Mouse (Mus musculus): Measurements from ENCODE around the gene Mapk10. TPM values are rescaled to one million over a fixed set of nuclear protein-coding genes. Genes with fewer than 3 reads are reported as not detected.

Mapk10 gene
- polyA plus RNA-seq, 2 experiments = 0.48 to 0.60 TPM

DNA sequence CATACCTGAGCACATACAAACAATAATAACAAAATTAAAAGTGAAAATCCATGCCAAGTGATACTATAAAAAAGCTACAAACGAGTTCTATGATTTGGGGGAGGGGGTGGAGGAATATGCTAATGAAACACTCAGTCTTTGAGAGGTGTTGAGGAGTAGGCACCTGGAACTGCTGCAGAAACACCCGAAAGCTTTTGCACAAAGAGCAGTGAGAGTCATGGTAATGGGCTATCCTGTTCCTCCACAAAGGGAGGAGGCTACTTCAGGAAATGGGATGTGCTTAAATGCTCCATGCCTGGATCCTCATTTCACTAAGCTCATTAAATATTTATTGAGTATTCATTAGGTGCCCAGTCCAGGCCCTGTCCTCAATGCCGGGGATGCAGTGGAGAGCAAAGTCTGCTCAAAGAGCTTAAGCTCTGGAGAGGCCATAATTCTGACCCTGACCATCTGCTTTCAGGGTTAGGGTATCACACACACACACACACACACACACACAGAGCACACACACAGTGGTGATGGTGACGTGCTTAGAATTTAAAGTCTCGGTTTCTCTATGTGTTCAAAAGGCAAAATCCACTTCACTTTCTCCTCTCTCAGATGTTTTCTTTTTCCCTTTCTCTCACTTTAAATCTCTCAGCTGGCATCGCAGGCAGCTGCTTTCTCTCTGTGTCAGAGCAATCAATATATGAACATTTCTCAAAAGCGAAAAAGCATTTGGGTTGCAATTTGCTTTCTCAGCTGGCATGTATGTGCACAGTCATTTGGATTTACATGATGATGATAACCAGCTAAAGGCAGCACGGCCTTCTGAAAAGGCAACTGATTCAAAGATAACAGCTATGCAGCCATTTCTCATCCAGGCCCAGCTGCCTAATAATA is 50.6 kb downstream of the Mapk10 start:
- Histone ChIP-seq H3K27ac (replicated peaks; ENCODE audit: low read depth, low read length) (no peak overlapping the region), H3K27me3 (ENCODE audit: control insufficient read depth, insufficient read depth, low read length) (no peaks in the 10 kb centered on the region), H3K9ac (ENCODE audit: low read depth, low read length, severe bottlenecking) (no peak overlapping the region), H3K36me3 (ENCODE audit: control insufficient read depth, insufficient read depth, low read length) (no peaks in the 10 kb centered on the region), H3K9me3 (ENCODE audit: control insufficient read depth, low read length) (no peaks in the 10 kb centered on the region), H3K4me1 (ENCODE audit: control insufficient read depth, insufficient read depth, low read length) (no peaks in the 10 kb centered on the region), H3K4me3 (replicated peaks; ENCODE audit: low read length) (no peak overlapping the region), H3K4me2 (replicated peaks; ENCODE audit: low read depth, low read length, severe bottlenecking) (no peak overlapping the region)
- no peak for TF ChIP-seq POLR2A (IDR thresholded peaks at IDR 0.05; ENCODE audit: borderline replicate concordance, extremely low read depth, insufficient read depth, insufficient read length)
- no peak for DNase-seq (ENCODE audit: low spot score)
- no peak for ATAC-seq (ENCODE audit: low FRiP score, low read depth)
- 66% methylated on average over 8 of the region's 8 CpGs for WGBS

DNA sequence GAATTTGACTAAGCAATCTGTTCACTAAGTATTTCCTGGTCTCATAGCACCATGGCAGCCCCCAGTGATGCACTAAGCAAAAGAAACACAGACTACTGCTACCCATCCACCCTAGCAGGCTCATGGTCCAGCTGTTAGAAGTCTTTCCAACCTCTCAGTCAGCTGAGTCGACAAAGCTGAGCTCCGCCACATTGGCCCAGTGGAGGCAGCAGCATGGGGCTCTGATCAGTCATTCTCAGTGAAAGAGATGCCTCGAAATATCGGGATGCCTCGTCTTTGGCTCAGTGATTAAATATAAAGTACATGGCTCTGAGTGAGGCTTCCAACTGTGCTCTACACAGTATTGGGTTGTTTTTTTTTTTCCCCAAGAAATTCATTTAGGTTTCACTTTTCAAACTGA is 70.2 kb downstream of the Mapk10 start:
- Histone ChIP-seq H3K9ac (ENCODE audit: low read depth, low read length, severe bottlenecking) (no peak overlapping the region), H3K27ac (replicated peaks; ENCODE audit: low read depth, low read length) (no peak overlapping the region), H3K9me3 (ENCODE audit: control insufficient read depth, low read length) (no peaks in the 10 kb centered on the region), H3K4me2 (replicated peaks; ENCODE audit: low read depth, low read length, severe bottlenecking) (no peak overlapping the region), H3K4me3 (replicated peaks; ENCODE audit: low read length) (no peak overlapping the region), H3K27me3 (ENCODE audit: control insufficient read depth, insufficient read depth, low read length) (no peaks in the 10 kb centered on the region), H3K4me1 (ENCODE audit: control insufficient read depth, insufficient read depth, low read length) (no peaks in the 10 kb centered on the region), H3K36me3 (ENCODE audit: control insufficient read depth, insufficient read depth, low read length) (no peaks in the 10 kb centered on the region)
- WGBS = 88% methylated on average over 5 of the region's 5 CpGs
- no peak for ATAC-seq (ENCODE audit: low FRiP score, low read depth)
- no peak for TF ChIP-seq POLR2A (IDR thresholded peaks at IDR 0.05; ENCODE audit: borderline replicate concordance, extremely low read depth, insufficient read depth, insufficient read length)
- DNase-seq (ENCODE audit: low spot score) = no peak

DNA sequence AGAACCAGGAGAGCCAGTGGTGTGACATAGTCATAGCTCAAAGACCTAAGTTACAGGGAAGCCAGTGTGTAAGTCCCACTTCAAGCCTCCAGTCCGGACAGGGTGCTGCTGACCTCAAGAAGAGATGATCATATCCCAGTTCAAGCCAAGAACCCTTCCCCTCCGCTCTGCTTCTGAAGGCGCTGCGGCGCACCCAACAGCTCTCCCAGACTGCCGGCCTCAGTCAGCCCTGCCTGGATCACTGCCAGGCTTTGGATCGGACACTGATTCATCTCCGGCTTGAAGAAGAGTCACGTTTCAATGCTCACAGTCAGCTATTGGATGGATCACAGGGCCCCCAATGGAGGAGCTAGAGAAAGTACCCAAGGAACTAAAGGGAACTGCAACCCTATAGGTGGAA is 76.3 kb downstream of the Mapk10 start:
- WGBS = 78% methylated on average over 9 of the region's 9 CpGs
- DNase-seq (ENCODE audit: low spot score) (no peak), ATAC-seq (ENCODE audit: low FRiP score, low read depth) (no peak)
- no peak for TF ChIP-seq POLR2A (IDR thresholded peaks at IDR 0.05; ENCODE audit: borderline replicate concordance, extremely low read depth, insufficient read depth, insufficient read length)
- no peaks in the 10 kb centered on the region for H3K9me3 ChIP-seq (ENCODE audit: control insufficient read depth, low read length)
- H3K4me3 ChIP-seq (replicated peaks; ENCODE audit: low read length) = no peak overlapping the region
- no peak overlapping the region for H3K27ac ChIP-seq (replicated peaks; ENCODE audit: low read depth, low read length)
- no peak overlapping the region for H3K4me2 ChIP-seq (replicated peaks; ENCODE audit: low read depth, low read length, severe bottlenecking)
- H3K27me3 ChIP-seq (ENCODE audit: control insufficient read depth, insufficient read depth, low read length) = no peaks in the 10 kb centered on the region
- H3K9ac ChIP-seq (ENCODE audit: low read depth, low read length, severe bottlenecking) = no peak overlapping the region
- H3K36me3 ChIP-seq (ENCODE audit: control insufficient read depth, insufficient read depth, low read length) = no peaks in the 10 kb centered on the region
- H3K4me1 ChIP-seq (ENCODE audit: control insufficient read depth, insufficient read depth, low read length) = no peaks in the 10 kb centered on the region

GRCm38 (mm10) chr5:103133626-103134025 is 77.5 kb downstream of the Mapk10 start:
- H3K27ac ChIP-seq (replicated peaks; ENCODE audit: low read depth, low read length) = no peak overlapping the region
- no peak for TF ChIP-seq POLR2A (IDR thresholded peaks at IDR 0.05; ENCODE audit: borderline replicate concordance, extremely low read depth, insufficient read depth, insufficient read length)
- no peaks in the 10 kb centered on the region for H3K36me3 ChIP-seq (ENCODE audit: control insufficient read depth, insufficient read depth, low read length)
- no peak for ATAC-seq (ENCODE audit: low FRiP score, low read depth)
- H3K4me3 ChIP-seq (replicated peaks; ENCODE audit: low read length) = no peak overlapping the region
- H3K9me3 ChIP-seq (ENCODE audit: control insufficient read depth, low read length) = no peaks in the 10 kb centered on the region
- DNase-seq (ENCODE audit: low spot score) = no peak
- H3K4me1 ChIP-seq (ENCODE audit: control insufficient read depth, insufficient read depth, low read length) = no peaks in the 10 kb centered on the region
- 66% methylated on average over 9 of the region's 9 CpGs for WGBS
- no peak overlapping the region for H3K4me2 ChIP-seq (replicated peaks; ENCODE audit: low read depth, low read length, severe bottlenecking)
- H3K9ac ChIP-seq (ENCODE audit: low read depth, low read length, severe bottlenecking) = no peak overlapping the region
- H3K27me3 ChIP-seq (ENCODE audit: control insufficient read depth, insufficient read depth, low read length) = no peaks in the 10 kb centered on the region

DNA sequence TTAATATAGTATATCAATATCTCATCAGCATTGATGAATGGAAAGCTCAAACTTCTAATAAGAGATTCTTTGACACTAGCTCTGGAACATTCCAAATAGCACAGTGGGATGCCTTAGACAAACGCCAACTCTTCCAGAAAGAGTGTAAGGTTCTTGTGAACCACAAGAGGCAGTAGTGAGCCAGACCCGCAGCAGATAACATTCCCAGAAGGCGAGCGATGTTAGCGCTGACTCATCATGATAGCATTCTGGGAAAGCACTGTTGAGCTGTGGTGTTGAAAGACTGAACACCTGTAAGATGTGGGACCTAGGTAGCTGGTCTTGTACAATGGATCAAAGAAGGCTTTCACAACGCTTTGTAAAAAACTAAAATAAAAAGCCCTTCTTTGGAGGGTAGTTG is 78.3 kb downstream of the Mapk10 start:
- no peak overlapping the region for H3K4me3 ChIP-seq (replicated peaks; ENCODE audit: low read length)
- DNase-seq (ENCODE audit: low spot score) = no peak
- no peak overlapping the region for H3K4me2 ChIP-seq (replicated peaks; ENCODE audit: low read depth, low read length, severe bottlenecking)
- no peaks in the 10 kb centered on the region for H3K27me3 ChIP-seq (ENCODE audit: control insufficient read depth, insufficient read depth, low read length)
- WGBS = 73% methylated on average over 6 of the region's 6 CpGs
- H3K36me3 ChIP-seq (ENCODE audit: control insufficient read depth, insufficient read depth, low read length) = no peaks in the 10 kb centered on the region
- H3K4me1 ChIP-seq (ENCODE audit: control insufficient read depth, insufficient read depth, low read length) = no peaks in the 10 kb centered on the region
- no peak for ATAC-seq (ENCODE audit: low FRiP score, low read depth)
- H3K9me3 ChIP-seq (ENCODE audit: control insufficient read depth, low read length) = no peaks in the 10 kb centered on the region
- TF ChIP-seq POLR2A (IDR thresholded peaks at IDR 0.05; ENCODE audit: borderline replicate concordance, extremely low read depth, insufficient read depth, insufficient read length) = no peak
- no peak overlapping the region for H3K27ac ChIP-seq (replicated peaks; ENCODE audit: low read depth, low read length)
- H3K9ac ChIP-seq (ENCODE audit: low read depth, low read length, severe bottlenecking) = no peak overlapping the region

Data from limb, embryonic 14.5 days (tissue).